8 mouse cellular contexts compared by ENCODE assay signal in genomic region chr6:91116244-91117145, GRCm38 (mm10). TPM values are rescaled to one million over a fixed set of nuclear protein-coding genes. Genes with fewer than 3 reads are reported as not detected.
A peak's percentile ranks its signal among the peaks of the same experiment; 100 is the strongest.
DNase-seq lines count a peak whose midpoint lies in the region; ATAC-seq lines count a peak whose summit lies in the region.

TSS of gene Nup210 (minus strand) at chr6:91116829.

- H3K36me3 ChIP-seq in hindbrain, embryonic 11.5 days (ENCODE audit: control insufficient read depth, insufficient read depth, low read length): no peaks in the 10 kb centered on the region

- peak within 1 kb of the TSS; percentile 70 for H3K4me3 ChIP-seq in hindbrain, embryonic 11.5 days (ENCODE audit: low read depth, low read length)

- peak; percentile 83 for DNase-seq in MEL-GATA-1-ER (ENCODE audit: extremely low read depth, low read depth)
- DNase-seq in cerebellum, adult 9-10 months: peak; percentile 98
- peak; percentile 93 to 98 for DNase-seq in frontal cortex, adult 2 months (ENCODE audit: extremely low spot score in 1 of 2, low spot score in 1 of 2)
- DNase-seq in hindbrain, embryonic 11.5 days (ENCODE audit: low spot score): peak; percentile 94
- peak; percentile 98 for DNase-seq in layer of hippocampus, postnatal 10 days (ENCODE audit: low spot score in 2 of 2)
- DNase-seq in lung, postnatal 10 days: peak; percentile 97
- peak; percentile 93 for DNase-seq in ovary, postnatal 36 days (ENCODE audit: low spot score)
- peak; percentile 97 for DNase-seq in thymus, postnatal 25 days

- H3K9me3 ChIP-seq in hindbrain, embryonic 11.5 days (ENCODE audit: control insufficient read depth, low read length): no peaks in the 10 kb centered on the region

- peak within 1 kb of the TSS; percentile 77 for H3K27ac ChIP-seq in hindbrain, embryonic 11.5 days (ENCODE audit: low read depth, low read length)

- peaks cover 10% of the 10 kb centered on the region for H3K4me1 ChIP-seq in hindbrain, embryonic 11.5 days (replicated peaks; ENCODE audit: control insufficient read depth, insufficient read depth, low read length)

- no peaks in the 10 kb centered on the region for H3K27me3 ChIP-seq in hindbrain, embryonic 11.5 days (ENCODE audit: control insufficient read depth, insufficient read depth, low read length)

- ATAC-seq in hindbrain, embryonic 11.5 days (ENCODE audit: low FRiP score): peak; percentile 95

- H3K9ac ChIP-seq in hindbrain, embryonic 11.5 days (ENCODE audit: low read depth, low read length): peak within 1 kb of the TSS; percentile 78

- H3K4me2 ChIP-seq in hindbrain, embryonic 11.5 days (replicated peaks; ENCODE audit: low read depth, low read length): peak within 1 kb of the TSS; percentile 97

- WGBS in hindbrain, embryonic 11.5 days: 0% methylated on average over 88 of the region's 93 CpGs

RNA-seq across cellular contexts. Expression of gene Nup210, which starts in this region (rescaled TPM):
- 26.4 and 26.7 TPM in 2 replicates for polyA plus RNA-seq in frontal cortex, adult 2 months (2012; rRNA removed)
- 11.9 and 12.3 TPM in 2 replicates for polyA plus RNA-seq in hindbrain, embryonic 11.5 days (2014; fragmentation: Nextera tagmentation; extraction: Ambion mirVana)
- total RNA-seq in layer of hippocampus, postnatal 10 days (2021): 10 to 100 TPM; 30.7 to 42.1 TPM

Comparison
In these comparisons a context has a peak if more than half of its experiments do, and no peak if none do; other contexts are left out.
1. Peak in every context shown above with its lines: DNase-seq, ATAC-seq, H3K4me3 ChIP-seq and H3K27ac ChIP-seq.